Mouse (Mus musculus) embryonic facial prominence, embryonic 10.5 days (tissue): ENCODE data around the gene Adcy7. TPM values are rescaled to one million over a fixed set of nuclear protein-coding genes. Genes with fewer than 3 reads are reported as not detected.

Experiments
- DNase-seq: peaks from one replicate; pipeline ENCODE4 v3.0.0-alpha.2; 2017; ENCODE audit warnings: low spot score
- H3K27ac ChIP-seq: fragments of 300-500 bp; sonication (generic); replicated peaks from 2 replicates; pipeline ENCODE4 v1.5.1; 2016; ENCODE audit warnings: mild to moderate bottlenecking
- H3K27me3 ChIP-seq: fragments of 300-500 bp; sonication (generic); replicated peaks from 2 replicates; pipeline ENCODE4 v1.6.1; 2016; ENCODE audit warnings: low read depth, mild to moderate bottlenecking; ENCODE audit not compliant: poor library complexity, severe bottlenecking
- H3K36me3 ChIP-seq: fragments of 300-500 bp; sonication (generic); replicated peaks from 2 replicates; pipeline ENCODE4 v1.6.1; 2016; ENCODE audit warnings: mild to moderate bottlenecking, moderate library complexity
- H3K4me1 ChIP-seq: fragments of 300-500 bp; sonication (generic); 2 replicates; pipeline ENCODE4 v1.6.1; 2016
- H3K4me3 ChIP-seq: fragments of 300-500 bp; sonication (generic); 2 replicates; pipeline ENCODE4 v1.5.1; 2016; ENCODE audit warnings: mild to moderate bottlenecking, moderate library complexity
- H3K9me3 ChIP-seq: fragments of 300-500 bp; sonication (generic); 2 replicates; pipeline ENCODE4 v1.6.1; 2016; ENCODE audit warnings: mild to moderate bottlenecking
- WGBS: fragments of 180-500 bp; shearing (Covaris S2); methylation state at CpG from one replicate; pipeline ENCODE4 v1.1.7; 2016; 5-methylcytosine and 5-hydroxymethylcytosine counted together
- polyA plus RNA-seq: library from polyadenylated mRNA; unstranded; fragments of >200 nt; fragmentation: Nextera tagmentation; extraction: Ambion mirVana; gene quantifications from 2 replicates; pipeline ENCODE4 v1.2.1, GENCODE M21; 2016

Adcy7 gene
- polyA plus RNA-seq, 1 experiment from 2014 or later = 2.6 TPM

DNA sequence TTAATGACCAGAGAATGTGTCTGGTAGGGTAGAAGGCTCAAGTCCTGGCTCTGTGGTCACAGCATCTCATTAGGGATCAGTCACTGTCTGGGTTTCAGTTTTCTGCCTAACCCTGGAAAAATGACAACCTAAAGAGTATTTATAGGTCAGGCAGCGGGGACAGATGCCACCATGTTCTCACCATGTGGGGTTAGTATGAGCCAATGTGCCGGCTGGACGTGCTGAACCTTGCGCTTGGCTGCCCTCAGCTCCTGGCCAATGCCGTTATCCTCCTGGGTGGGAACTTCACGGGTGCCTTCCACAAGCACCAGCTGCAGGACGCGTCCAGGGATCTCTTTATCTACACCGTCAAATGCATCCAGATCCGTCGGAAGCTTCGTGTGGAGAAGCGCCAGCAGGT is 38.1 kb downstream of the Adcy7 start:
- H3K27me3 ChIP-seq = peaks cover 8% of the 10 kb centered on the region; the same call in 1 of the 2 replicates
- H3K4me3 ChIP-seq = no peak overlapping the region
- H3K36me3 ChIP-seq = no peaks in the 10 kb centered on the region
- DNase-seq = no peak
- no peaks in the 10 kb centered on the region for H3K9me3 ChIP-seq
- 95% methylated on average over 13 of the region's 13 CpGs for WGBS
- no peak overlapping the region for H3K27ac ChIP-seq
- no peaks in the 10 kb centered on the region; the same call in 1 of the 2 replicates for H3K4me1 ChIP-seq

DNA sequence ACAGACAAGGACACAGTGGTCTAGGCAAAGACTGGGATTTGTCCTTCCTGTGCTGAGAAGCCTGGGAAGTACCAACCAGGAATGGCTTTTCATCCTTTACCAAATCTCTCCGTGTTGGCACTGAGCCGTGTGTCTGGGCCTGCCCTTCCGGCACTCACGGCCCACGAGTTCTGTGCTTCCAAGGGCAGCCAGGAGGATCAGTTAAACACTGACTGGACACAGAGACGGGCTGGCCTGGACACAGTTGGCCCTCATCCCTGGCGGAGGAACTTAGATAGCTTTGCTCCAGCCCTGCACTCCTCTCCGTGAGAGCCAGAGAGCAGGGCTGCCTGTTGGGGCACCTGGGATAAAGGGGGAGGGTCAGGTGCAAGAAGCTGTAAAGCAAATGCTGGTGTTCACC is 40.8 kb downstream of the Adcy7 start:
- H3K4me3 ChIP-seq = no peak overlapping the region
- H3K27ac ChIP-seq = no peak overlapping the region
- H3K4me1 ChIP-seq = peaks cover 20% of the 10 kb centered on the region
- DNase-seq = no peak
- 81% methylated on average over 8 of the region's 8 CpGs for WGBS
- no peaks in the 10 kb centered on the region for H3K36me3 ChIP-seq
- no peaks in the 10 kb centered on the region for H3K9me3 ChIP-seq
- H3K27me3 ChIP-seq = peaks cover 8% of the 10 kb centered on the region; the same call in 1 of the 2 replicates

DNA sequence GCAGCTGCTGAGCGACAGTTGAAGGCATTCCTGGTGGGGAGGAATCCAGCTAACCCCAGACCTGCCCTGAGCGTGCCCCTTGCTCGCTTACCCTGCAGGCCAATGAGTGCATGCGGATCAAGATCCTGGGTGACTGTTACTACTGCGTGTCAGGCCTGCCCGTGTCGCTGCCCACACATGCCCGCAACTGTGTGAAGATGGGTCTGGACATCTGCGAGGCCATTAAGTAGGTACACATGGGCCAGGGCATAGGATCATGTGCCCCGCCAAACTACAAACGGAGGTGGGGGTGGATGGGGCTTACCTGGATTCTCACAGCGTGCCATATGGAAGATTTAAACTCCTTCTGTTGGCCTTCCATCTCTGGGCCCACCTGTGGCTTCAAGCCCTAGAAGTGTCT is 41.8 kb downstream of the Adcy7 start:
- no peak overlapping the region for H3K4me3 ChIP-seq
- no peaks in the 10 kb centered on the region for H3K36me3 ChIP-seq
- WGBS = 95% methylated on average over 12 of the region's 12 CpGs
- no peak overlapping the region for H3K27ac ChIP-seq
- DNase-seq = no peak
- H3K9me3 ChIP-seq = no peaks in the 10 kb centered on the region
- H3K4me1 ChIP-seq = peaks cover 20% of the 10 kb centered on the region
- H3K27me3 ChIP-seq = peaks cover 8% of the 10 kb centered on the region; the same call in 1 of the 2 replicates

DNA sequence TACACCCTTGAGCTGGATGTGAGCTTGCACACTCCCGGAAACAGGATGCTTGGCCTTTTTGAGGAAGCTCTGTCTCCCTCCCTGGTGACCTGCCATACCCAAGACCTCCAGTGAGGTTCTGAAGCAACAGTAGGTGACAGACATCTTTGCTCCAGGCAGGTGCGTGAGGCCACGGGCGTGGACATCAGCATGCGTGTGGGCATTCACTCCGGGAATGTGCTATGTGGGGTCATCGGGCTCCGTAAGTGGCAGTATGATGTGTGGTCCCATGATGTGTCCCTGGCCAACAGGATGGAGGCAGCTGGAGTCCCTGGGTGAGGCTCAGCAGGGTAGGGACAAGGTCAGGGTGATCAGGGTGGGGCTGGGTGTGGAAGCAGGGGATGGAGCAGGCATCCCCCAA is 43.1 kb downstream of the Adcy7 start:
- Histone ChIP-seq H3K9me3 (no peaks in the 10 kb centered on the region), H3K36me3 (no peaks in the 10 kb centered on the region), H3K4me1 (peaks cover 20% of the 10 kb centered on the region), H3K4me3 (no peak overlapping the region), H3K27me3 (peaks cover 8% of the 10 kb centered on the region; the same call in 1 of the 2 replicates), H3K27ac (no peak overlapping the region)
- WGBS = 95% methylated on average over 8 of the region's 8 CpGs
- DNase-seq = no peak

DNA sequence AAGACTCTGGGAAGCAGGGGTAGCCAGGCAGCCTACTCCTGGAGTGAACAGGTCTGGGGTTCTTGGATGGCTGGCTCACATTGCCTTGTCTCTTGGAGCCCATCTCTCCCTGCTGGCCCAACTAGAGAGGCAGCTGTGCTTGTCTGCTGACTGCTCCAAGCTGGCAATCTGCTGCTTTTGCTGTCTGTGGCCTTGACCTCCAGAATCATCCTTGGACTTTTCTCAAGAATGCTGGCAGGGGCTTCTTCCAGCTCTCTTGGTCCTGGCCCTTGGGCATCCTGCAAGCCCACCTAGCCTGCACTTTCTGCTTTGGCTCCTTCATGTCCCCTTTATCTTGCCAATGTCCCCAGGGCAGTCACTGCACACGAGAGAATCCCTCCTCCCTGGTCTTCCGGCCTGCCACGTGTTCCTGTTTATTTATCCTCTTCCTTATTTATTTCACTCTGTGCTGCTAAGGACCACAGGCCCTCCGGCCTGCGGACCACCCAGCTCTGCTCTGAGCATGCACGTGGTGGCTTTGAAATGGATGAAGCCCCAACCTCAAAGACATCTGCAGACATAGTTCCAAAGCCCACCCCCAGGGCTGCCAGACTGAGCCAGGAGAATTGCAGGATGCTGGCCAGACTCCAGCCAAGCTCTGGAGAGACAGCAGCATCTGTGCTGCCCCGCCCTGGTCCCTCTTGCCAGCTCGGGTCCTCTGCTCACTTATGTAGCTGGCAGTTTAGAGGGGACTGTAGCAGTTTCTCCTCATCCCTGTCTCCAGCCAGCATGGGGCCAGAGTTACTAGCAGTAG is 44.1 kb downstream of the Adcy7 start:
- Histone ChIP-seq H3K27me3 (peaks cover 8% of the 10 kb centered on the region; the same call in 1 of the 2 replicates), H3K9me3 (no peaks in the 10 kb centered on the region), H3K4me3 (no peak overlapping the region), H3K4me1 (peaks cover 20% of the 10 kb centered on the region), H3K36me3 (no peaks in the 10 kb centered on the region), H3K27ac (peak overlapping the region; percentile 62; the same call in 1 of the 2 replicates)
- DNase-seq = peak; percentile 38
- 51% methylated on average over 8 of the region's 8 CpGs for WGBS

DNA sequence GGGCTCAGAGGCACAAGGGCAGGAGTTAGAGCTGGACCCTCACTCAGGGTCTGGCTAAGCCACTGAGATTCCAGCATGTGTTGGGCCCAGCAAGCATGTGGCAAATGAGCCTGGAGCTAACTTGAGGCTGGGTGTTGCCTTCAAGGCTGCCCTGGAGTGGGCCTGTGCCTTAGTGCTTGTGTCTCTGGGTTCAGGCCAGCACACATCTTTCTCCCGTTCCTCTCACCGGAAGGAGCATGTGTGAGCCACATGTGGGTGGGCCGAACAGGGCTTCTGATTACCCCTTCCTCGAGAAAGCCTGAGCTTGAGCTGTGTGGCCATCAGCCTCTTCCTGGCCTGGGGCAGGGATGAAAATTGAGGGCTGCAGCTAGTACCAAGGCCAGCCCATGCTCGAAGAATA is 45.1 kb downstream of the Adcy7 start:
- peaks cover 8% of the 10 kb centered on the region; the same call in 1 of the 2 replicates for H3K27me3 ChIP-seq
- peak overlapping the region; percentile 62; the same call in 1 of the 2 replicates for H3K27ac ChIP-seq
- 57% methylated on average over 5 of the region's 5 CpGs for WGBS
- no peaks in the 10 kb centered on the region for H3K36me3 ChIP-seq
- H3K9me3 ChIP-seq = no peaks in the 10 kb centered on the region
- peak; percentile 34 for DNase-seq
- no peak overlapping the region for H3K4me3 ChIP-seq
- peaks cover 20% of the 10 kb centered on the region for H3K4me1 ChIP-seq

DNA sequence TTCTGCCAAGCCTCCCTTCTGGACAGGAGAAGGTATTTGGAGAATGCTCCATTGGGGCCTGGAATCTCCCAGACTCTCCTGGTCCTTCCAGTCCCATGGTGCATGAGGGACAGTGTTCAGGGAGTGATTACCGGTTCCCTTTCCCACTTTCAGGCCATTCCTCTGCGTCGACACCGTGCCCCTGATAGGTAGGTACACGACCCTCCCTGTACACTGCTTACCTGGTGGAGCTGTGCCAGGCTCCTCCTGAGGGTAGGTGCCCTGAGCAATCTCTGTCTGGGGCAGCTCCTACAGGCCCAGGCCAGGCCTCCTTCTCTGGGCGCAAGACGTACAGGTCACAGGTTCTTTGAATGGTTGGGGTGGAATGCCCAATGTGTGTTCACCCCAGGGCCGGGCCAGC is 45.9 kb downstream of the Adcy7 start:
- DNase-seq = no peak

DNA sequence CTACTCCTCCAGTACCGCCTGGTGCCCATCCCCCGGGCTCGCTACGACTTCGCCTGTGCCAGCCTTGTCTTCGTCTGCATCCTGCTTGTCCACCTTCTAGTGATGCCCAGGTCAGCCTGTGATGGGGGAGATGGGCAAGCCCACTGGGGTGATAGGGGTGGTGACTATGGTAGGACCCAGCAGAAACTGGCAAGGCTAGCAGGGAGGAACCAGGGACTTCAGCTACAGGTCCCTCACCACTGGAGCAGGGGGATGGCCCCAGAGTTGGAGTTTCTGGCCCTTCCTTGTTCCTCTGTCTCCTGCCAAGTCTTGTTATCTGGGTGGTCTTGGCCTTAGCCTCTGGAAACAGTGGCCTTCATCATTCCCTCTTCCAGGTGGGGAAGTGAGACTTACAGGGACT is 47.9 kb downstream of the Adcy7 start:
- no peak for DNase-seq
- H3K27me3 ChIP-seq = no peaks in the 10 kb centered on the region
- no peak overlapping the region for H3K27ac ChIP-seq
- no peak overlapping the region for H3K4me3 ChIP-seq
- 92% methylated on average over 6 of the region's 6 CpGs for WGBS
- peaks cover 23% of the 10 kb centered on the region for H3K36me3 ChIP-seq
- no peaks in the 10 kb centered on the region for H3K9me3 ChIP-seq
- peaks cover 23% of the 10 kb centered on the region for H3K4me1 ChIP-seq

More for the DNA sequence above, 45.9 kb downstream of the Adcy7 start:
- peaks cover 23% of the 10 kb centered on the region for H3K4me1 ChIP-seq
- no peaks in the 10 kb centered on the region for H3K9me3 ChIP-seq
- peaks cover 6% of the 10 kb centered on the region; the same call in 1 of the 2 replicates for H3K36me3 ChIP-seq
- no peak overlapping the region for H3K27ac ChIP-seq
- H3K27me3 ChIP-seq = peaks cover 3% of the 10 kb centered on the region; the same call in 1 of the 2 replicates
- 92% methylated on average over 8 of the region's 8 CpGs for WGBS
- no peak overlapping the region for H3K4me3 ChIP-seq

DNA sequence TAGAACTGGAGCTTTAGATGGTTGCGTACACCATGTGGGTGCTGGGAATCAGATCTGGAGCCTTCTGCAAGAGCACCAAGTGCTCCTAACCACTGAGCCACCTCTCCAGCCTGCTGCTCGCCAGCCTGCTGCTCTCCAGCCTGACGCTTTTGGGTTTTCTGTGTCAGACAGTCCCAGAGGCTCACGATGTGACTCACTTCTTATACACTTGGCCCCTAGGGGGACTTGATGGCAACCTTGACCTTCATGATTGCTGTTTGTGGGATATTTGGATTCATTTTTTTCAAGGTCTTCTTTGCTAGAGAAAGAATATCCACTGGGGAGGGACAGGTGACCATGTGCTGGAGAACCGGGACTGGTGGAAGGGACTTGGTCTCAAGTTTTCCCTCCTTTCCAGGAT is 49.2 kb downstream of the Adcy7 start:
- no peak for DNase-seq
- Histone ChIP-seq H3K9me3 (no peaks in the 10 kb centered on the region), H3K4me1 (peaks cover 18% of the 10 kb centered on the region), H3K36me3 (peaks cover 36% of the 10 kb centered on the region), H3K4me3 (no peak overlapping the region), H3K27me3 (no peaks in the 10 kb centered on the region), H3K27ac (no peak overlapping the region)
- WGBS = 87% methylated on average over 5 of the region's 5 CpGs

DNA sequence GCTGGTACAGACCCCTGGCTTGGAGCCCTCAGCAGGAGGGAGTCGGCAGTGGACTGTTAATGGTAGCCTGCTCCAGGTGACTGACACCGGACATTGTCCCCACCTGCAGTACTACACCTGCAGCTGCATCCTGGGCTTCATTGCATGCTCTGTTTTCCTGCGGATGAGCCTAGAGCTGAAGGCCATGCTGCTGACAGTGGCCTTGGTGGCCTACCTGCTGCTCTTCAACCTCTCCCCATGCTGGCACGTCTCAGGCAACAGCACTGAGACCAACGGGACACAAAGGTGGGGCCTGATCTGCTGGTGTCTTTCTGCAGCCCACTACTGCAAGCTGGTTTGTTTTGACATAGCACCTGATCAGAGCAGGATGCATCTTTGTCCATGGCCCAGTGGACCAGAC is 51.3 kb downstream of the Adcy7 start:
- H3K9me3 ChIP-seq = no peaks in the 10 kb centered on the region
- H3K36me3 ChIP-seq = peaks cover 57% of the 10 kb centered on the region
- 90% methylated on average over 5 of the region's 5 CpGs for WGBS
- no peak for DNase-seq
- H3K27ac ChIP-seq = no peak overlapping the region
- H3K27me3 ChIP-seq = no peaks in the 10 kb centered on the region
- H3K4me3 ChIP-seq = no peak overlapping the region
- H3K4me1 ChIP-seq = peaks cover 3% of the 10 kb centered on the region

DNA sequence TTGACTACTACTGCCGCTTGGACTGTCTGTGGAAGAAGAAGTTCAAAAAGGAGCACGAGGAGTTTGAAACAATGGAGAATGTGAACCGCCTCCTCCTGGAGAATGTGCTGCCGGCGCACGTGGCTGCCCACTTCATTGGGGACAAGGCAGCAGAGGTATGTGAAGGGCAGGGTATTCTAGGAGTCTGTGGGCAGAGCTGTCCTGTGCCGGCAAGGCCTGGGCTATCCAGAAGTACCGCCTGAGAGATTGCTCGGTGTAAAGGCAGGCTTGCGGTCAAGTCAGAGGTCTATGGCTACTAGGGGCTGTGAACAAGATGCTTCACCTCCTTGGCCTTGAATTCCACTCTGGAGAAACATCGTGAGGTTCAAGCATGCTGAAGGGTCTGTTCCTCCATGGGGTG is 52.6 kb downstream of the Adcy7 start:
- Histone ChIP-seq H3K27ac (no peak overlapping the region), H3K36me3 (peaks cover 70% of the 10 kb centered on the region), H3K4me3 (no peak overlapping the region), H3K27me3 (no peaks in the 10 kb centered on the region), H3K4me1 (peaks cover 3% of the 10 kb centered on the region; the same call in 1 of the 2 replicates), H3K9me3 (no peaks in the 10 kb centered on the region)
- 92% methylated on average over 11 of the region's 11 CpGs for WGBS
- DNase-seq = no peak

DNA sequence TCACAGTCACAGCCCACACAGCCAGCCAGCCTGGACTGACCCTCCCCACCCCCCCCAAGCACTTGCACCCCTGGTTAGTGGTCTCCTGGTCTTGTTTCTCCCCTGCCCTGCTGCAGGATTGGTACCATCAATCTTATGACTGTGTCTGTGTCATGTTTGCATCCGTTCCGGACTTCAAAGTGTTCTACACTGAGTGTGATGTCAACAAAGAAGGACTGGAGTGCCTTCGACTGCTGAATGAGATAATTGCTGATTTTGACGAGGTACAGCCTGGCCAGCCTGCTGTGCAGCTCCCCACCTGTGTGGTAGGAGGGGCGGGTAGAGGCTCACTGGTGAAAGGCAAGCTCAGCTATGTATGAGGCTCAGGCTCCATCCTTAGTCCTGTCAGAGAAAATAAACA is 53.0 kb downstream of the Adcy7 start:
- no peak overlapping the region for H3K4me3 ChIP-seq
- H3K36me3 ChIP-seq = peaks cover 74% of the 10 kb centered on the region
- H3K4me1 ChIP-seq = peaks cover 3% of the 10 kb centered on the region; the same call in 1 of the 2 replicates
- 73% methylated on average over 5 of the region's 5 CpGs for WGBS
- H3K27ac ChIP-seq = no peak overlapping the region
- DNase-seq = no peak
- no peaks in the 10 kb centered on the region for H3K9me3 ChIP-seq
- H3K27me3 ChIP-seq = no peaks in the 10 kb centered on the region

DNA sequence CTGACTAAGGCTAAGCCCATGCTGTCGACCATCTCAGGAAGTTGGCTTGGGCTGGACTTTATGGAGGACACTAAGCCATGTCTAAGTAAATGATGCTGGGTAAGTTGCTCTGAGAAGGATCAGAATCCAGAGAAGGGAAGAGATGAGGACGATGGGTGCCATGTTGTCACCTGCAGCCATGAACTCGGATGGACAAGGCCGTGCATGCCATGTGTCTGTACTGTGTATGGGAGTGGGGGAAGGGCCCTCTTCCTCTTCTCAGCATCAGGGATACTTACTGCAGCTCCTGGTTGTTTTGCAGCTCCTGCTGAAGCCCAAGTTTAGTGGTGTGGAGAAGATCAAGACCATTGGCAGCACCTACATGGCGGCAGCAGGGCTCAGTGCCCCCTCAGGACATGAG is 53.6 kb downstream of the Adcy7 start:
- WGBS = 92% methylated on average over 5 of the region's 5 CpGs
- no peak for DNase-seq
- Histone ChIP-seq H3K27ac (no peak overlapping the region), H3K4me3 (no peak overlapping the region), H3K36me3 (peaks cover 80% of the 10 kb centered on the region), H3K27me3 (no peaks in the 10 kb centered on the region), H3K4me1 (peaks cover 3% of the 10 kb centered on the region; the same call in 1 of the 2 replicates), H3K9me3 (no peaks in the 10 kb centered on the region)
